In the genomic region with DNA sequence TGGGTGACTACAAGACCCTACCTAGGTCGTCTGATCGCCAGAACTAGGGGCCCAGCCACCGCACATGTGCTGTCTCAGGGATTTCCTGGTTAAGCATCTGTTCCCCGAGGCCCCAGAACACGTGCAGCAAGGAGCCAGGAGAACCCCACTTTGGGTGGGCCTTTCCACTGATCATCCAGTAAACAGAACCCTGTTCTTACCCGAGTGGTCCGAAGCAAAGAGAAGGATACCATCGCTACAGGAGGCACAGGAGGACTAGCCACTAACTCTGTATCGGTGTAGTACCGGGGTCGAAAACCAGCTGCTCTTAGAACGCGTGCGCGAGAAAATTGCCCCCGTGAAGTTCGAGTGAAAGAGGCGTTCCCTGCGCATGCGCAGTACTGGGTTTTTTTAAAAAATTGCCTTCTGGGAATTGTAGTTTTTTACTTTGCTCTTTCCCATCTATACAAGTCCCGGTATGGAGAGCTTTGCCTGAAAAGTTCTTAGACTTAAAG, we compare ENCODE assay signal across 8 mouse cellular contexts. TPM values are rescaled to one million over a fixed set of nuclear protein-coding genes. Genes with fewer than 3 reads are reported as not detected.
DNase-seq lines count a peak whose midpoint lies in the region; ATAC-seq lines count a peak whose summit lies in the region.

A gene (minus strand): TSS at position 357 of the 494 bp plus-strand sequence.

- H3K36me3 ChIP-seq in hindbrain, embryonic 15.5 days, result peaks cover 10% of the 10 kb centered on the region

- WGBS in hindbrain, embryonic 15.5 days, result under 1% methylated on average over 21 of the region's 21 CpGs

- peak; percentile 52 for ATAC-seq in activated CD4-positive, CD25-positive, alpha-beta regulatory T cell, adult 4 months
- peak; percentile 64 for ATAC-seq in hindbrain, embryonic 15.5 days (ENCODE audit: low FRiP score, low read depth)

- peaks cover 47% of the 10 kb centered on the region for H3K4me1 ChIP-seq in hindbrain, embryonic 15.5 days (replicated peaks)

- peak; percentile 64 to 85 for DNase-seq in cerebellum, postnatal 4 days (ENCODE audit: low spot score in 2 of 2)
- peak; percentile 85 for DNase-seq in gastrocnemius, adult 18-20 months (ENCODE audit: low spot score)
- DNase-seq in layer of hippocampus, postnatal 36 days, result peak; percentile 80 to 81
- DNase-seq in lung, postnatal 36 days, result peak; percentile 91
- DNase-seq in retina, postnatal 1 day, result peak; percentile 95
- DNase-seq in thymus, postnatal 4 days, result peak; percentile 89

- no peaks in the 10 kb centered on the region for H3K27me3 ChIP-seq in hindbrain, embryonic 15.5 days

- peak within 1 kb of the TSS; percentile 56 for H3K4me3 ChIP-seq in hindbrain, embryonic 15.5 days

- no peaks in the 10 kb centered on the region for H3K9me3 ChIP-seq in hindbrain, embryonic 15.5 days

- H3K4me2 ChIP-seq in hindbrain, embryonic 15.5 days, result peak within 1 kb of the TSS; percentile 89

- H3K9ac ChIP-seq in hindbrain, embryonic 15.5 days, result peak within 1 kb of the TSS; percentile 56

- H3K27ac ChIP-seq in hindbrain, embryonic 15.5 days (replicated peaks), result no peak within 1 kb of the TSS

RNA-seq across cellular contexts. Expression of the gene that starts here (rescaled TPM):
- polyA plus RNA-seq in activated CD4-positive, CD25-positive, alpha-beta regulatory T cell, adult 4 months (2017; shearing (Covaris generic)), result 10 to 100 TPM; 34.2 to 50.7 TPM
- total RNA-seq in gastrocnemius, adult 18-20 months (2021), result 10 to 100 TPM; 25.8 to 25.9 TPM
- 56.2 and 64.8 TPM in 2 replicates for polyA plus RNA-seq in hindbrain, embryonic 15.5 days (2015; fragmentation: Nextera tagmentation; extraction: Ambion mirVana)
- 10 to 100 TPM; 27.4 to 29.9 TPM for total RNA-seq in layer of hippocampus, postnatal 36 days (2021)
